Mouse (Mus musculus) cortical plate, adult 2 months (tissue): ENCODE data around the gene Naga.

Source experiments
- CTCF ChIP-seq: fragments of 200-500 bp; IDR thresholded peaks from 2 replicates; pipeline ENCODE4 v1.5.1; 2011; ENCODE audit warnings: mild to moderate bottlenecking, control low read depth, low read length; ENCODE audit not compliant: insufficient read depth; ENCODE audit errors: extremely low read depth
- POLR2A ChIP-seq: fragments of 200-500 bp; IDR thresholded peaks from 2 replicates; pipeline ENCODE4 v1.6.1; 2011; ENCODE audit warnings: mild to moderate bottlenecking, low read length, control low read depth; ENCODE audit not compliant: insufficient read depth; ENCODE audit errors: extremely low read depth

DNA sequence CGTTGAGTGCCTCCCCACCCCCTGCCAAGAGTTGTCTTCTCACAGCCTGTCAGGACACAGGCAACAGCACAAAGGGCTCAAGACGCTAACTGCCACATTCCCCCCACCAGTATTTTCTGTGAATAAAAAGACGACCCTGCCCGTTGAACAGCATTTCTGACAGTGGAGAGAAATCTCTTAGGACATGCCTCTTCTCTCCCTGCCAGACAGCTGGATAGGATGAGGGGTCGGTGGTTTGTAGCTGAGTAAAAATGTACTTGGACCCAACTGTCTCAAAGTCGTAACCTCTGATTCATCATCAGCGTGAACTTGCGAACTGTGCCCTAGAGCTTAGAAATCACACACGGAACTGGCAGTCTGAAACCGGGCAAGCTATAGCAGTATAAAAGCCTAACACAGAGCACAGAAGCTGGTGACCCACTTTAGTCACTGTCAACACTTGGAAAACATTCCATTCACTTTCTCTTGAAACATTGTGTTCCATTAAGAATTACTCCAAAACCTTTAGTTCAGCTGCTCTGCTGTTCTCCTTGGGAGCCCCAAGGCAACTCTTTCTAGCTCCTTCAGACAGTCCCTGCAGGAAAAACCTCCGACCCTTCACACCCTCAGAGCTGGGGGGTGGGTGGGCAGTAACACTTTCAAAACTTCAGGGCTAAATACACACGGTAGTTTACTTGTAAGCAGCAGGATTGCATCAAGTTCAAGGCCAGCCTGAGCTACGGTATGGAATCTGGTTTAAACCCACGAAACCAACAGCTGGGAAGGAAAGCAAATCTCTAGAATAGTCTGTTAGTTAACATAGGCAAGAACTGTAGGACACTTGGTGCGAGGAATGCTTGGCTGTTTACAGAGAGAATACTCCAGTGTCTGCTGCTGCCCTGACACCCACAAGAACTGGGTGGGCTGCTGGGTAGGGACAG lies 39.8 kb upstream of the Naga start:
- TF ChIP-seq CTCF (no peak), POLR2A (no peak)
